Comparison of ENCODE assay signal across 8 mouse cellular contexts in the genomic region with DNA sequence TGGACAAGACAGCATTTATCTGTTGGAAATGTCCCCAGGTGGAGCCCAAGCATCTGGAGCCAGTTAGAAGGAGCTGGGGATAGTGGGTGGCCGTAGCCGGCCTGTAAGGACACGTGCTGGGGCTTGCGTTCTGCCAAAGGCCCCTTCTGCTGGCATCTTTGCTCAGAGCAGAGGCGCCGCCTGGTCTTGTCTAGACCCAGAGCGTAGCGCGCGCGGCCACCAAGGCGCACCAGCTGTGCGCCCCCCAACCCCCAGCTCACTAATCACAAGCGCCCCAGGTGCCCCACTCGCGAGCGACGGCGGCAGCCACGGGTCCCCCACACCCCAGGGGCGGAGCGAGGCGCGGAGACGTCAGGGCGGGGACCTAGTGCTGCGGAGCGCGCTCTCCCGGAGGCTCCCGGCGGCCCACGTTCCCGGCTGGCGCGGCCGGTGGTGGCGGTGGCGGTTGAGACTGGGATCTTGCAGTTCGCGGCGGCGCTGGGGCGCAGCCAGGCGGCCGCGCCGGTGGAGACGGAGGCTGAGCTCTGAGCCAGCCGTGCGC. TPM values are rescaled to one million over a fixed set of nuclear protein-coding genes. Genes with fewer than 3 reads are reported as not detected.
DNase-seq lines count a peak whose midpoint lies in the region; ATAC-seq and TF ChIP-seq lines count a peak whose summit lies in the region.

A gene (plus strand): TSS at position 514 of the 541 bp plus-strand sequence.

- peak within 1 kb of the TSS; percentile 84 for H3K4me2 ChIP-seq in hindbrain, embryonic 12.5 days (replicated peaks)
- H3K4me2 ChIP-seq in stomach, embryonic 14.5 days (replicated peaks; ENCODE audit: low read depth, low read length): peak within 1 kb of the TSS; percentile 61

- no peak within 1 kb of the TSS for H3K27ac ChIP-seq in ES-E14 (ENCODE audit: insufficient read depth, low read depth, low read length, poor library complexity, severe bottlenecking)
- peak within 1 kb of the TSS; percentile 76 for H3K27ac ChIP-seq in hindbrain, embryonic 12.5 days
- H3K27ac ChIP-seq in midbrain, embryonic 10.5 days (replicated peaks): peak within 1 kb of the TSS; percentile 80
- H3K27ac ChIP-seq in stomach, embryonic 14.5 days (ENCODE audit: low read length): peak within 1 kb of the TSS; percentile 68

- H3K36me3 ChIP-seq in ES-E14 (ENCODE audit: control insufficient read depth, insufficient read depth, low read length, poor library complexity, severe bottlenecking): no peaks in the 10 kb centered on the region
- H3K36me3 ChIP-seq in hindbrain, embryonic 12.5 days: no peaks in the 10 kb centered on the region
- no peaks in the 10 kb centered on the region for H3K36me3 ChIP-seq in midbrain, embryonic 10.5 days
- no peaks in the 10 kb centered on the region for H3K36me3 ChIP-seq in stomach, embryonic 14.5 days (ENCODE audit: control insufficient read depth, insufficient read depth, low read length)

- H3K4me3 ChIP-seq in ES-E14 (ENCODE audit: insufficient read depth in 1 of 2, low read depth in 1 of 2, low read length in 2 of 2, poor library complexity in 1 of 2, severe bottlenecking in 1 of 2): peak within 1 kb of the TSS; percentile 70 to 73
- peak within 1 kb of the TSS; percentile 57 for H3K4me3 ChIP-seq in hindbrain, embryonic 12.5 days
- H3K4me3 ChIP-seq in midbrain, embryonic 10.5 days: peak within 1 kb of the TSS; percentile 68
- H3K4me3 ChIP-seq in stomach, embryonic 14.5 days (ENCODE audit: low read depth, low read length): peak within 1 kb of the TSS; percentile 47

- intact Hi-C loops in left cerebral cortex, postnatal 14 days (cut with DNase I): loop anchor here (5.0 kb wide), 1 partner anchor 135 kb away; a partner anchor contains a TSS

- peak; percentile 29 for DNase-seq in ES-E14 (ENCODE audit: low read depth, low spot score)
- peak; percentile 33 for DNase-seq in cerebellum, adult 8-10 months
- DNase-seq in frontal cortex, postnatal 10 days (ENCODE audit: low spot score in 2 of 2): peak; percentile 34 to 77
- peak; percentile 58 to 79 for DNase-seq in left cerebral cortex, postnatal 14 days (ENCODE audit: low spot score in 2 of 2)
- peak; percentile 71 for DNase-seq in midbrain, embryonic 10.5 days (ENCODE audit: low spot score)
- no peak for DNase-seq in spleen, postnatal 14 days (ENCODE audit: low spot score in 2 of 2)

- in situ Hi-C loops in ES-E14 (cut with MboI; ENCODE audit: low sequenced_read_pairs in 2 of 2, unreplicated experiment in 2 of 2): no loop called here

- H3K4me1 ChIP-seq in ES-E14 (ENCODE audit: control insufficient read depth in 2 of 2, insufficient read depth in 2 of 2, low read length in 2 of 2, poor library complexity in 1 of 2): peaks cover 0 to 2% of the 10 kb centered on the region in 2 experiments; a peak in 1 of 4 replicates
- H3K4me1 ChIP-seq in hindbrain, embryonic 12.5 days: peaks cover 6% of the 10 kb centered on the region; the same call in 1 of the 2 replicates
- H3K4me1 ChIP-seq in midbrain, embryonic 10.5 days: peaks cover 16% of the 10 kb centered on the region
- H3K4me1 ChIP-seq in stomach, embryonic 14.5 days (ENCODE audit: control insufficient read depth, insufficient read depth, low read length): peaks cover 5% of the 10 kb centered on the region; the same call in 1 of the 2 replicates

- peak; percentile 93 for ATAC-seq in hindbrain, embryonic 12.5 days (ENCODE audit: low FRiP score)
- ATAC-seq in stomach, embryonic 14.5 days (ENCODE audit: insufficient number of reproducible peaks, insufficient read depth, low FRiP score, low read depth): peak; percentile 77

- peaks cover 24% of the 10 kb centered on the region for H3K27me3 ChIP-seq in hindbrain, embryonic 12.5 days
- peaks cover 44% of the 10 kb centered on the region for H3K27me3 ChIP-seq in midbrain, embryonic 10.5 days (ENCODE audit: low read depth, poor library complexity, severe bottlenecking)
- no peaks in the 10 kb centered on the region for H3K27me3 ChIP-seq in stomach, embryonic 14.5 days (ENCODE audit: control insufficient read depth, insufficient read depth, low read length)

- no peaks in the 10 kb centered on the region for H3K9me3 ChIP-seq in ES-E14 (ENCODE audit: control insufficient read depth, insufficient read depth, low read depth, low read length)
- no peaks in the 10 kb centered on the region for H3K9me3 ChIP-seq in hindbrain, embryonic 12.5 days (replicated peaks)
- H3K9me3 ChIP-seq in midbrain, embryonic 10.5 days (replicated peaks): no peaks in the 10 kb centered on the region
- no peaks in the 10 kb centered on the region for H3K9me3 ChIP-seq in stomach, embryonic 14.5 days (ENCODE audit: control insufficient read depth, low read depth, low read length)

- peak within 1 kb of the TSS; percentile 68 for H3K9ac ChIP-seq in ES-E14 (ENCODE audit: insufficient read depth, low read depth, low read length, poor library complexity, severe bottlenecking)
- H3K9ac ChIP-seq in hindbrain, embryonic 12.5 days: peak within 1 kb of the TSS; percentile 72
- peak within 1 kb of the TSS; percentile 68 for H3K9ac ChIP-seq in stomach, embryonic 14.5 days (replicated peaks; ENCODE audit: low read depth, low read length)

- WGBS in hindbrain, embryonic 12.5 days: under 1% methylated on average over 47 of the region's 51 CpGs
- under 1% methylated on average over 51 of the region's 51 CpGs for WGBS in midbrain, embryonic 10.5 days
- WGBS in stomach, embryonic 14.5 days: 1% methylated on average over 35 of the region's 51 CpGs

TF ChIP-seq in ES-E14, 5 proteins besides CTCF, POLR2A, EP300 and RAD21:
- TF ChIP-seq HCFC1 (IDR thresholded peaks at IDR 0.05; ENCODE audit: borderline replicate concordance, insufficient read depth, low read length) (no peak), ZNF384 (IDR thresholded peaks at IDR 0.05; ENCODE audit: low read depth, low read length) (no peak), CHD2 (IDR thresholded peaks at IDR 0.05; ENCODE audit: low read depth, low read length) (no peak), ZC3H11A (IDR thresholded peaks at IDR 0.05; ENCODE audit: borderline replicate concordance, low read depth, low read length) (no peak), MAFK (IDR thresholded peaks at IDR 0.05; ENCODE audit: insufficient read depth, low read depth, low read length) (no peak)

RNA-seq across cellular contexts. Expression of the gene that starts here (rescaled TPM):
- total RNA-seq in ES-E14 (2012; rRNA removed): 5.8 and 7.1 TPM in 2 replicates
- polyA plus RNA-seq in hindbrain, embryonic 12.5 days (2016; fragmentation: Nextera tagmentation; extraction: Ambion mirVana): 28.1 and 36.1 TPM in 2 replicates
- total RNA-seq in left cerebral cortex, postnatal 14 days (2021): 10 to 100 TPM; 20.4 to 21.3 TPM
- 22.8 and 26.9 TPM in 2 replicates for polyA plus RNA-seq in midbrain, embryonic 10.5 days (2016; fragmentation: Nextera tagmentation; extraction: Ambion mirVana)
- polyA plus RNA-seq in stomach, embryonic 14.5 days (2014; fragmentation: Nextera tagmentation; extraction: Ambion mirVana): 30.1 and 32.7 TPM in 2 replicates

Comparison
In these comparisons a context has a peak if more than half of its experiments do, and no peak if none do; other contexts are left out.
1. DNase-seq: peak in ES-E14 (single experiment), cerebellum, adult 8-10 months (single experiment), frontal cortex, postnatal 10 days (2 of 2), left cerebral cortex, postnatal 14 days (2 of 2) and midbrain, embryonic 10.5 days (single experiment); none in spleen, postnatal 14 days (0 of 2).
2. Peak in every context shown above with its lines, with median percentiles within 50 percentile points of each other: H3K4me3 ChIP-seq and H3K9ac ChIP-seq.